Mouse (Mus musculus) midbrain, embryonic 15.5 days (tissue): ENCODE results near the gene Ndufs2. TPM values are rescaled to one million over a fixed set of nuclear protein-coding genes. Genes with fewer than 3 reads are reported as not detected.

ENCODE experiments used
- ATAC-seq: fragments of 200-750 bp; cut with Nextera tagmentation; replicated peaks from 2 replicates; pipeline ENCODE4 v1.8.0; 2017; ENCODE audit warnings: moderate TSS enrichment
- H3K27ac ChIP-seq: fragments of 300-500 bp; sonication (generic); 2 replicates; pipeline ENCODE4 v1.5.1; 2015; ENCODE audit warnings: mild to moderate bottlenecking, inconsistent platforms
- H3K27me3 ChIP-seq: fragments of 300-500 bp; sonication (generic); replicated peaks from 2 replicates; pipeline ENCODE4 v1.6.1; 2015; ENCODE audit warnings: inconsistent platforms
- H3K36me3 ChIP-seq: fragments of 300-500 bp; sonication (generic); replicated peaks from 2 replicates; pipeline ENCODE4 v1.6.1; 2015; ENCODE audit warnings: inconsistent platforms
- H3K4me1 ChIP-seq: fragments of 300-500 bp; sonication (generic); 2 replicates; pipeline ENCODE4 v1.6.1; 2015; ENCODE audit warnings: inconsistent platforms
- H3K4me2 ChIP-seq: fragments of 300-500 bp; sonication (generic); 2 replicates; pipeline ENCODE4 v1.6.1; 2015; ENCODE audit warnings: inconsistent platforms, mild to moderate bottlenecking, moderate library complexity
- H3K4me3 ChIP-seq: fragments of 300-500 bp; sonication (generic); 2 replicates; pipeline ENCODE4 v1.5.1; 2015; ENCODE audit warnings: mild to moderate bottlenecking, inconsistent platforms
- H3K9ac ChIP-seq: fragments of 300-500 bp; sonication (generic); 2 replicates; pipeline ENCODE4 v1.6.1; 2015; ENCODE audit warnings: mild to moderate bottlenecking, inconsistent platforms
- H3K9me3 ChIP-seq: fragments of 300-500 bp; sonication (generic); 2 replicates; pipeline ENCODE4 v1.6.1; 2016; ENCODE audit warnings: inconsistent platforms
- WGBS: fragments of 180-500 bp; shearing (Covaris S2); methylation state at CpG from one replicate; pipeline ENCODE4 v1.1.7; 2015; ENCODE audit warnings: mixed read lengths; 5-methylcytosine and 5-hydroxymethylcytosine counted together
- polyA plus RNA-seq: library from polyadenylated mRNA; unstranded; fragments of >200 nt; fragmentation: Nextera tagmentation; extraction: Ambion mirVana; gene quantifications from 2 replicates; pipeline ENCODE4 v1.2.1, GENCODE M21; 2015

Ndufs2 gene
- polyA plus RNA-seq, 1 experiment from 2014 or later: 229 TPM

DNA sequence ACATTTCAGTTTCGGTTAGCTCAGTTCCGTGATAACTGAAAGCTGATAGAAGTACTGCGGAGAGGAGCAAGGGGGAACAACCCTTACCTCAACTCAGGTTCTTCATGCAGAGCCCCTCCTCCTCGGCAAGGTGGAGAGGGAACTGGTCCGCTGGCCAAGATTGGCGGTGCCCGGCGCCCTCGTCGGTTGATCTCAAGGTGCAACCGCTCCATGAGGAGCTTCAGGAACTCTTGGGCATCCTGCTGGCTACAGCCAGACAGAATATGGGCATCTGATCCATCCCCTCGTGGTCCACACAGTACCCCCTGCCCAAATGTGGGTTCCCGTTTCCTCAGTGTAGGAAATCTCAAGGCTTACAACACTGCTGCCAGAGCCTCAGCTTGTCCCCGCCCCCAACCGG lies 33.3 kb upstream of the Ndufs2 start:
- no peak overlapping the region for H3K4me3 ChIP-seq
- H3K27me3 ChIP-seq: no peaks in the 10 kb centered on the region
- no peak overlapping the region for H3K27ac ChIP-seq
- H3K4me1 ChIP-seq: peaks cover 49% of the 10 kb centered on the region
- H3K9ac ChIP-seq: no peak overlapping the region
- no peak for ATAC-seq
- peaks cover 34% of the 10 kb centered on the region; the same call in 1 of the 2 replicates for H3K36me3 ChIP-seq
- no peaks in the 10 kb centered on the region for H3K9me3 ChIP-seq
- no peak overlapping the region for H3K4me2 ChIP-seq
- WGBS: 90% methylated on average over 15 of the region's 15 CpGs

DNA sequence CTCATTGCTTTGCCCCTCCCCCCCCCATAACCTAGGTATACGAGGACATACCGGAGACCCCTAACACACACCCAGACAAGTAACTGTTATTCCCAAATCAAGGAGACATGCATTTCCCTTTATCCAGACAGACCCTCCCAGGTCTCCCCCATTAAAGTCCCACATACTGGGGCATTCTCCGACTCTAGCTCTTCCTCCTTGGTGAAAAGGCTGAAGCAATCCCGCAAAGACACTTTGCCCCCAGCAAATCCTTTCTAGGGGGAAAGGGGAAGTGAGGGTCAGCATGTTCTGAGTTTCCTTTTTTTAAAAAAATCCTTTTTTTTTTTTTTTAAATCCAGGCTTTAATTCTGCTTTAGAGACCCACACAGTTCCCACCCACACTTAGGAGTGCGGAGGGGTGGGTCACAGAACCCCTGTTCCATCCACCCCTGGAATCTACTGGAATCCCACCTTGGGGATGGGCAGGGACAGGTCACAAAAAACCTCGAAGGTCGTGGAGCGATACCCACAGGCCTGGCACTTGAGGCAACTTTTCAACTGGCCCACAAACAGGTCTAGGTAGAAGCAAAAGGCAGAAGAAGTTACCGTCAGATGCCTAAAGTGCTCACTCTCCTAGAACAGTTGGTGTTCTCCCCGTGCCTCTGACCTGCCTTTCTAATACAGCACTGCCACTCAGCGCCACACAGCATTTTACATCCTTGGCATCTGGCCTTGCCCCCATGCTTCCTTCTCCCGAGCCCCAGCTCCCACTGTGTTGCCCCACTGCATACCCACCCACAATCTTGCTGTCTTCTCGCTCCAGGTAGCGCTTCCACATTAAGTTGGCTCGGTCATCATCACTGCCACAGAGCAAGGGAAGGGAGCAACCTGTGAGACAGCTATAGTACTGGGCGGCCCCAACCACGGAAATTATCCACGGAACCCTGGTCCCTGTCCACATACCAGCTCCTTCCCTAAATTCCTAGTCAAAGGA lies 32.3 kb upstream of the Ndufs2 start:
- Histone ChIP-seq H3K27me3 (no peaks in the 10 kb centered on the region), H3K9me3 (no peaks in the 10 kb centered on the region), H3K27ac (no peak overlapping the region), H3K9ac (no peak overlapping the region), H3K4me1 (peaks cover 47% of the 10 kb centered on the region), H3K4me3 (no peak overlapping the region), H3K4me2 (no peak overlapping the region), H3K36me3 (peaks cover 31% of the 10 kb centered on the region; the same call in 1 of the 2 replicates)
- ATAC-seq: no peak
- 95% methylated on average over 18 of the region's 18 CpGs for WGBS

DNA sequence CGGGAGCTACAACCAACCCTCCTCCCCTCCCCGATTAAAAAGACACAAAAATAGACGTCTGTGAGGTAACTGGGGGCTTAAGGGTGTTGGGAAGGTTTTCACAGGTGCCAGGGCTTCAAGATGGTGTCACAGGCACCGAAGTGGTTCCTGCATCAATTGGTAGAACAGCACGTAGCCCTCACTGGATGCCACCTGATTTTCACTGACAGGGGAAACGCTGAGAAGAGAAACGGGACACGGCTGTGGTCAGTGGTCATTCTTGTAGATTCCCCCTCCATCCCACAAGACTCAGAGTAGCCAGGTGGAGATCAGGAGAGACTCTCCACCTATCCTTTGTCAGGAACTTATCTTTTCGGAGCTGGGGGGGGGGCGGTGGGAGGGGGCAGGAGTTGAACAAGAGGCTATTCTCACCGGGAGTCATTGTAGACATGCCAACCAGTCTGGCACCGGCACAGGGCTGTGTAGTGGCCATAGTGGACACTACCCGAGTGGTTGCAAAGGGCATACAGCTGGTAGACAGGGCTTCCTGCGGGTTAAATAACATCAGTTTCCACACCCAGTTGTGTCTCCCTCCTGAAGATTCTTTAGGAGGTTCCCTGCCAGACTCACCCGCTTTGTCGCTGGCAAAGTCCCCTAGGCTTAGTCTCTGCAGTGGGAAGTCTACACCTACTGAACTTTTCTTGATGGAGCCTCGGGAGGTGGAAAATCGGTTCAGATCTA lies 31.1 kb upstream of the Ndufs2 start:
- H3K4me1 ChIP-seq: peaks cover 41% of the 10 kb centered on the region
- H3K4me3 ChIP-seq: peak overlapping the region; percentile 69; the same call in 1 of the 2 replicates
- no peaks in the 10 kb centered on the region for H3K9me3 ChIP-seq
- H3K27me3 ChIP-seq: no peaks in the 10 kb centered on the region
- 80% methylated on average over 18 of the region's 18 CpGs for WGBS
- peaks cover 35% of the 10 kb centered on the region; the same call in 1 of the 2 replicates for H3K36me3 ChIP-seq
- H3K9ac ChIP-seq: no peak overlapping the region
- ATAC-seq: no peak
- no peak overlapping the region for H3K4me2 ChIP-seq
- no peak overlapping the region for H3K27ac ChIP-seq

DNA sequence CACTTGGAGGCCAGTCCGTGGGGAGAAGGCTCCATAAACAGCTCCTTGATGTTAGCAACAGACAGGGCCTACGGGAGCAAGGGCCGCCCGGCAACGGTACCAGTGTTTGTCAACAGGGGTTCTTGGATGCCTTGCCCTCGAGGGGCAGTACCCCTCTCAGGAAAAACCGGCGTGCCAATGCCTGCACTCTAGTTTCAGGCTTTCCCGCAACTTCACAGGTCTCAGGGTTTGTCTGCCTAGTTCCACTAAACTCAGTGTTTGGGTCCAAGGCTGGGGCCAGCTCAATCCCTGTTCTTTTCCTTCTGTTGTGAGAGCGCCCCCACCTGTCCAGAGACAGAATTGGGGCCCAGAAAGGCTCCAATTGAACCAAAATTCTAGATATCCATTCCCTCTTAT lies 30.3 kb upstream of the Ndufs2 start:
- under 1% methylated on average over 10 of the region's 10 CpGs for WGBS
- no peak overlapping the region; the same call in 1 of the 2 replicates for H3K9ac ChIP-seq
- H3K9me3 ChIP-seq: no peaks in the 10 kb centered on the region
- peak overlapping the region; percentile 69 for H3K4me3 ChIP-seq
- ATAC-seq: peak; percentile 43
- peak overlapping the region; percentile 79 for H3K4me2 ChIP-seq
- peaks cover 38% of the 10 kb centered on the region; the same call in 1 of the 2 replicates for H3K36me3 ChIP-seq
- H3K4me1 ChIP-seq: peaks cover 37% of the 10 kb centered on the region
- peak overlapping the region; percentile 75 for H3K27ac ChIP-seq
- H3K27me3 ChIP-seq: no peaks in the 10 kb centered on the region

DNA sequence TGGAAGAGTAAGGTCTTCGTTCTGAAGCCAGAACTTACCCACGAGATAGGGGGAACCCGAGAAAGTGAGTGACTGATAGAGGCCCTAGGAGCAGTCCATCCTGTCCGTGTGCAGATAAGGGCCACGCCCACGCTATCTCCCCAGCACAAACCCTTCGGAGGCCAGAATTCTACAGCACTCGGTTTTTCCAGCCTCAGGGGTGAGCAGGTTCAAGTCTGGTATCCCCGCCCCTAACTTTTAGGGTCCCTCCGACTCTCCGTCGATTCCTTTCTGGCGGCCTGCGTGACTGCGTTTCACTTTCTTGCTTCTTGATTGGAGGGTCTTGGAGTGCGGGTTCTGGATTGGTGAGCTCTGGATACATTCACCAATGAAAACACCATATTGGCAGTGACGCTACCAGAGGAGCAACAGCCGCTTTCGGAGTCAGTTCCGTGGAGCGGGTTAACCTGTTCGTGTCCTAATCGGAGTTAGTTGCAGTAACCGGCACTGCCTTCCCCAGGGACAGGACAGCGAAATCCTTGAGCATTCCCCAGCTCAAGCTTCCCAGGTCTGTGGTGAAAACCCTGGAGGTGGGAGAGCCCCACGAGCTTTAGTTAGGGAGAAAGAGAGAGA lies 29.8 kb upstream of the Ndufs2 start, which contains the start of gene Ppox:
TSS of gene Ppox (minus strand) at position 271 of the 612 bp plus-strand sequence.
- Histone ChIP-seq H3K36me3 (peaks cover 39% of the 10 kb centered on the region), H3K4me1 (peaks cover 31% of the 10 kb centered on the region), H3K27ac (peak within 1 kb of the TSS; percentile 75), H3K9ac (peak within 1 kb of the TSS; percentile 63), H3K4me3 (peak within 1 kb of the TSS; percentile 69), H3K9me3 (no peaks in the 10 kb centered on the region), H3K4me2 (peak within 1 kb of the TSS; percentile 79), H3K27me3 (no peaks in the 10 kb centered on the region)
- ATAC-seq: peak; percentile 97
- under 1% methylated on average over 26 of the region's 26 CpGs for WGBS

DNA sequence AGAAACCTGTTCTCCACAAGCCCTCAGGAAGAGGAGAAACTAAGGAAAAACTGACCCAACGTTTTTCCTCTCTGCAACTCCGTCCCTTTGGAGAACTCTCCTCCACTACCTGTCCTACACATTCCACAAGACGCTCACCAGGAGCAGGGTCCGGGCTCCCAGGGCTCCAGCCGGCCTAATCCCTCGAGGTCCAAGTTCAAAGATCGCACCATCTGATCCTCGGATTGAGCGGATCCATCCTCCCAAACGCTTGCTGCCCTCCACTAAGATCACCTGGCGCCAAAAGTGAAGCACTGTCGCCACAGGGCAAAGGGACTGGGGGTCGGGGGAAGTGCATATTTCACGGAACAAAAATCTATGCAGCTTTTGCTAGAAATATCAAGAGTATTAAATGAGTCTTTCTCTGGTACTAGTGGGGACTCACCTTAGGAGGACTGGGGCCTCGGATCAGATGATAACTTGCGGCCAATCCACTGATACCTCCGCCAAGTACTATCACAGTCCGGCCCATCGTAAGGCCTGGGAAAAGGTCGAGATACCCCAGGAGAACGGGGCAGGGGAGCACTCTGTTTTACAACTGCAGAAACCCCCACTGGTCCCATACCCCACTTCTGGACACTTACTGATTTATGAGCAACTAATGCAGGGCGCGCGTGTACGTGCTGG lies 29.2 kb upstream of the Ndufs2 start:
- H3K9me3 ChIP-seq: no peaks in the 10 kb centered on the region
- peak overlapping the region; percentile 79 for H3K4me2 ChIP-seq
- H3K9ac ChIP-seq: peak overlapping the region; percentile 63
- peaks cover 44% of the 10 kb centered on the region for H3K36me3 ChIP-seq
- H3K4me1 ChIP-seq: peaks cover 25% of the 10 kb centered on the region
- 2% methylated on average over 25 of the region's 25 CpGs for whole genome bisulfite sequencing
- H3K27me3 ChIP-seq: no peaks in the 10 kb centered on the region
- ATAC-seq: peak; percentile 40
- peak overlapping the region; percentile 69 for H3K4me3 ChIP-seq
- H3K27ac ChIP-seq: peak overlapping the region; percentile 35; the same call in 1 of the 2 replicates

DNA sequence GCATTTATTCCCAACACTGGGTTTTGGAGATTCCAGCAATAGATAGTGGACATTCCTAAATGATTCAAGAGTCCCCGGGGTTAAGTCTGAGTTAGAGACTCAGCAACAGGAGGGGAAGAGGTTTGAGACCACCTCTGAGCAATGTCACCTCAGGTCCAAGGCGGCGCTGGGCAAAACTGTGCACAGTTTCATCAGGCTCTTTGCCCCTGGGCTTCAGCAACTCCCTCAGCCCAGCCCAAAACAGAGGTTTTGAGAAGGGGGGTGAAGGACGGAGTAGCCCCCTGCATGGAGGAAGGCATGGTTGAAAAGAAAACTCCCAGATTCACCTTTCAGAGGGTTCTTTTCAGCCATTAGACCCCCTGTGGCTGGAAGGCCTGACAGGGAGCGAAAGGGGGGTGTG lies 28.5 kb upstream of the Ndufs2 start:
- peak overlapping the region; percentile 63; the same call in 1 of the 2 replicates for H3K9ac ChIP-seq
- ATAC-seq: no peak
- peak overlapping the region; percentile 69 for H3K4me3 ChIP-seq
- WGBS: 61% methylated on average over 5 of the region's 5 CpGs
- H3K27me3 ChIP-seq: no peaks in the 10 kb centered on the region
- no peaks in the 10 kb centered on the region for H3K9me3 ChIP-seq
- no peak overlapping the region for H3K27ac ChIP-seq
- peaks cover 43% of the 10 kb centered on the region for H3K36me3 ChIP-seq
- H3K4me1 ChIP-seq: peaks cover 23% of the 10 kb centered on the region
- peak overlapping the region; percentile 79 for H3K4me2 ChIP-seq

DNA sequence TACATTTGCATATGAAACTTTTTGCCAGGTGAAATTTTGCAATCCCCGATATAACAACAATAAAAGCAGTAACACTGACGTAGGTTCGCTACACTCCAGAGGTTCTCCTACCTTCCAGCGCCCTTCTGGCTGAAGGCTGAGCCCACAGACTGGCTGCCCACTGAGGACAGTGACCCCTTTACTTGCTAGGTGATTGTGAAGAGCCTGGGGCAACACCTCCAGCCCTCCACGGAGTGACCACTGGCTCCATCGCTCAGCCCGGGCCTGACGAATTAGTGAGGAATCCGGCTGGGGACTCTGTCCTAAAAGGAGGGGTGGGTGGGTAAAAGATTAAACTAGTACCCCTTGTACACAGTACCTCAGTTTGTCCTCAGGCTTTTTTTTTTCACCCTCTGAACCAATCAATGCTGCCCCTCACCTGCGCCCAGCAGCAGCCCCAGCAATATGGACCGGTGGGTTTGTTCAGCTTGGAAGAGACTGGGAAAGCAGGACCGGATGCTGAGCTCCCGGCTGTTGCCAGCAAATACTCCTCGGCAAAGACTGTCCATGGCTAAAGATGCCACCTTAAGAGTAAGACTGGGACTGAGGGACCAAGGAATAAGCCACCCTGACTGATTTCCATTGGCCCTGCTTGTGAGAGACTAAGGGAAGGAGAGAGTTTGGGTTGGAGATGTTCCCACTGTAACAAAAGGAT lies 28.0 kb upstream of the Ndufs2 start:
- 92% methylated on average over 14 of the region's 14 CpGs for WGBS
- peaks cover 43% of the 10 kb centered on the region for H3K36me3 ChIP-seq

DNA sequence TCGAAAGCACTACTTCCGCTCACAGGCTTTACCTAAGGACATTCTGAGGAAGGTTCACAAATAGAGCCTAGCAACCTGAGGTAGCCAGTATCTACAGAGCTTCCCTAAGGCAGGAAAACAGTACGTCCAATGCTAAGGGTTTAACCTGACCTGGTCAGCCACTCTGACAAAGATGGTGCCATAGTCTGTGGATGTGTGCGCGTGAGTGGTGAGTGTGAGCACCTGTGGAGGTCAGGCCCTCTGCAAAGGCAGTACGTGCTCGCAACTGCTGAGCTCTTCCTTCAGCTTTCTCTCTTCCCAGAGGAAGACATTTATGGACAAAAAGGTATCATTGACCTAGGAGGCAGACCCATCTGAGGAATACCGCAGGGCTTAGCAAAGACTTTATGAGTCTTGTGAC lies 27.2 kb upstream of the Ndufs2 start:
- peaks cover 45% of the 10 kb centered on the region for H3K36me3 ChIP-seq
- no peak overlapping the region for H3K4me3 ChIP-seq
- WGBS: 97% methylated on average over 8 of the region's 8 CpGs
- no peak overlapping the region for H3K27ac ChIP-seq
- no peaks in the 10 kb centered on the region for H3K27me3 ChIP-seq
- no peak overlapping the region for H3K9ac ChIP-seq
- H3K4me1 ChIP-seq: peaks cover 23% of the 10 kb centered on the region
- no peaks in the 10 kb centered on the region for H3K9me3 ChIP-seq
- no peak overlapping the region for H3K4me2 ChIP-seq
- no peak for ATAC-seq

More for the DNA sequence above, 28.0 kb upstream of the Ndufs2 start:
- Histone ChIP-seq H3K9ac (no peak overlapping the region), H3K4me1 (peaks cover 23% of the 10 kb centered on the region), H3K9me3 (no peaks in the 10 kb centered on the region), H3K4me2 (no peak overlapping the region), H3K27me3 (no peaks in the 10 kb centered on the region), H3K27ac (no peak overlapping the region), H3K4me3 (no peak overlapping the region)
- no peak for ATAC-seq

DNA sequence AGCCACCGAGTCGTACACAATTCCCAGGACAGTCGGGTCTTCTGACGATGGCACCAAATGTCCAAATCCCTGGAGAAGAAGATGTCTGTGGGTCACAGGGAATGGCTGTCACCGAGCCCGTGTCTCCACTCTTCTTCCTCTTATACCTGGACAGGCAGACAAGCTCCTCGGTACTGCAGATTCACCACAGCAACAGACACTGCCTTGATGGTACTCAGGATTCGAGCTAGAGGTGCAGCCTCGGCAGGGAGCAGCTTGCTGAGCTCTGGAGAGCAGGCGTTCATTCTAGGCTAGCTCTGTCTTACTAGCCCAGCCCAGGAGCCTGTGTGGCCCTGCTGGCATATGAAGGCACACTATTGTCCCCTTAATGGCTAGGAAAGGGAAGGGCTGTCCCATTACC lies 26.5 kb upstream of the Ndufs2 start:
- ATAC-seq: no peak
- 87% methylated on average over 10 of the region's 10 CpGs for WGBS
- Histone ChIP-seq H3K4me1 (peaks cover 23% of the 10 kb centered on the region), H3K4me2 (no peak overlapping the region), H3K36me3 (peaks cover 45% of the 10 kb centered on the region), H3K27ac (no peak overlapping the region), H3K4me3 (no peak overlapping the region), H3K9ac (no peak overlapping the region), H3K9me3 (no peaks in the 10 kb centered on the region), H3K27me3 (no peaks in the 10 kb centered on the region)

DNA sequence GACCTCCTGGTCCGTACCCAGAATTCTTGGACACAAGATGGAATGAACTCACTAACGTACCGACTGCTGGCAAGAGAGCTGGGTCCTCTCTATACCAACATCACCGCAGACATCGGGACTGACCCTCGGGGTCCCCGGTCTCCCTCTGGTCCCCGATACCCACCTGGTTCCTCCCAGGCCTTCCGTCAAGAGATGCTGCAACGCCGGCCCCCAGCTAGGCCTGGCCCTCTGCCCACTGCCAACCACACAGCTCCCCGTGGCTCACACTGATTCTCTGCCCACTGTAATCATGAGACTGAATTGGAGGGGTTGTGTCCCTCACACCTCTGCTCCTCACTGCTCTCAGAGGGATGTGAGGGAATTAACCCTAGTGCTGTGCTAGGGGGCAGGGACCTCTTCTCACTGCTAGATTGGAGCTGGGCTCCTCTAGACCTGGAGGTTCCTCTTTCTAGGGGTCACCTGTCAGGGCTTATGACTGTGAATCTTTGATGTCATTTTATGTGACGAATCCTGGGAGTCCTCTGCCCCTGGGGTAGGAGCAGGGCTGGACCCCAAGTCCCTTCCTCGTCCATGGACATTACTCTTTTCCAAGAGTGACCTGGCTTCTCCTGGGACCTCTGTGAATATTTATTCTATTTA lies 25.0 kb upstream of the Ndufs2 start:
- Histone ChIP-seq H3K36me3 (peaks cover 45% of the 10 kb centered on the region), H3K4me3 (no peak overlapping the region), H3K9me3 (no peaks in the 10 kb centered on the region), H3K27me3 (no peaks in the 10 kb centered on the region), H3K4me2 (no peak overlapping the region), H3K27ac (no peak overlapping the region), H3K4me1 (peaks cover 28% of the 10 kb centered on the region), H3K9ac (no peak overlapping the region)
- WGBS: 94% methylated on average over 14 of the region's 14 CpGs
- ATAC-seq: no peak
